Mouse (Mus musculus): ENCODE results near the gene Peak1.

Peak1 gene

GRCm38 (mm10) chr9:56180118-56180781 is 237.6 kb downstream of the Peak1 start:
- DNase-seq: no peak

DNA sequence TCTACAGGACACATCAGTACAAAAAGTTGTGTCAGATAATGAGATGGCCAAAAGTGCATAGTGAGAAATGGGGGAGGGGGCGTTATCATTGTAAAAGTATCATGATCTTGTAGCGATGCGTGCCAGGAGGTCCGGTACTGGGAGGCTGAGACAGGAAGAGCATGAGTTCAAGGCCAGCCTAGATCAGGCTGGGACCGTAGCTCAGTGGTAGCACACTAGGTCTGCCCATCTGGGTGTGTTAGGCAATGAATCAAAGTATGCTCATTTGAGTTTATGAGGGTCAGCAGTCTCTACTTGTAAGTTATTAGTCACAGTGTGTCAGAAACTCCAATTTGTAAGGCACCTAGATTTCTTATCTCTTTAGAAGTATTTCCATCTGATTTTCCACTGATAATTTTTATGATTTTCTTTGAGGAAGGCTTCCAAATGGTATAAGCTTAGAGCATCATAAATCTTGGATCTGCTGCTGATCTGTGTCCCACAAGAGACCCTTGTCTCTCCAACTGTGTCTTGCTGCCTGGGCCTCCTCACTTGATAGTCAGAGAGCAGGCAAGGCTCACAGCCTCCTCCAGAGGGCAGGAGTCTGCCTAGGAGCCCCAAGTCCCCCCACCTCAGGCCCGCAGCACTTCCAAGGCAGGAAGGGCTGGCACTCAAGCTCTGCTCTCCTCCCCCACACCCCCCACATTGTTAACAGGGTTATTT is 238.3 kb downstream of the Peak1 start:
- DNase-seq: peak; percentile 26

- DNase-seq: no peak
These were observed 240.5 kb downstream of the Peak1 start for GRCm38 (mm10) chr9:56177354-56177753.

- DNase-seq: no peak
These were observed 242.6 kb downstream of the Peak1 start for GRCm38 (mm10) chr9:56175316-56175715.

GRCm38 (mm10) chr9:56167690-56168089 is 250.2 kb downstream of the Peak1 start:
- no peak for DNase-seq

DNA sequence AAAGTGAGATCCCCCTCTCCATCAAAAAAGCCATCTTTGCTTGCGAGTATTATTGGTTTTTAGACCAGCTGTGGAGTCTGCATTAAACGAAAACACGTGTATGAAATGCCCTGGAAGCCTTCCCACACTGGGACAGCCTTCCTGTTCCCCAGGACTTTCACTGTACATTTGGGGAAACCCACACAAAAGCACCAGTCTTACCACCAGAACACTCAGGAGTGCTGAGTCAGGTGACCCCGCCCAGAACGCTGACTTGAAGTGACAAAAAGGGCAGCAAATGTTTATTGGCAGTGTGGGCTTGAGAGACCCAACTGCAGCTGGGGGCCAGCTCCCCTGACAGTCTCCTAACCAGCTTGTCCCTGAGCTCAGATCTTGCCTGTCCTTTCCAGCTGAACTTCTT is 251.7 kb downstream of the Peak1 start:
- DNase-seq: no peak

DNA sequence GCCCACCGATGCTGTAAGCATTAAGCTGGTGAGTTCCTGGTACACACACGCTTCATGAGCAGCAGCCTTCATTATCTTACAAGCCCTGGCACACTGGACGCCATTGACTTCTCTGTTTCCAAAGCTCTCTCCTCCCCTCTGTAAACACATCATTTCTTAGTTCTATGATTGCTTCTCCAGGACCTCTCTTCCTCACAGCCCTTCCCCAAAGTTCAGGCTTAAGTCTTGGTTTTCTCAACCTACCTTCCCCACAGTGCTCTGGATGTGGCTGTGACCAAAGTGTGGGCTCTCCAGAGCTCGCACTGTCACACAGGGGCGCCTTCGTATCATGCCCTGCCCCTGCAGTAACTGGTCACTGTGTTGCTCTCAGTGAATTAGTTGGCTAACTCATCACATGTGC is 252.5 kb downstream of the Peak1 start, which contains the start of gene Tspan3:
Gene Tspan3 (minus strand): TSS at position 101 of the 400 bp plus-strand sequence.
- no peak for DNase-seq

DNA sequence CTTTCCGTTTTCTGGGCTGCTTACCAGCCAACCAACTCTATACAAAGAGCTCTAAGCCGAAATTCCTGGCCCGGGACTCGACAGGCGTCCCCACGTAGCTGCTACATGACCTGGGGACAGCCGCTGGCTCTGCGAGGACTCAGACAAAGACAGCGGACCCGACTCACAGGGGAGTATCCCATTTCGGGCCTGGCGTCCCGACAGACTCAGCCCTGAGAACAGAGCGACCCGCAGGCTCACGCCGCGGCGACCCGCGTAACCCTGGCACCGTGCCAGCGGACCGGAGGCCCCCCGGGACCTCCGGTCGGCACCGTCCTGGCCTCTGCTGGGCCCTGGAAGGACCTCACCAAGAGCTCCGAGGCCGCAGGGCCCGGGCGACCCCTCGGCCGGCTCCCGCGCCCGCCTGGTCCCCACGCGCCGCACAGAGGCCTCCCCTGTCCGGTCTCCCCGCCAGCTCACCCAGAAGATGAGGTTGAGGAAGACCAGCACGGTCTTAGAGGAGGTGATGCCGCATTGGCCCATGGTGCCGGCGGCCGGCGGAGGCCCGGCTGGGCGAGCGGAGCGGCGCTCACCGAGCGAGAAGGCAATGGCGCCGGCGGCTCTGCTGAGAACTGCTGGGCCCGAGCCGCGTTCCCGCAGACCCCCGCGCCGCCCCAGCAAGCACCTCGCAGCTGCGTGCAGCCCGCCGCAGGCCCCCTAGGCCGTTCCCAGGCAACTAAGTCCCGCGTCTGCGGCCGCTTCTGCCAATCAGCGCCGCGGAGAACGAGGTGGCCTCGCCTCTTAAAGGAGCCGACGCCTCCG is 257.3 kb downstream of the Peak1 start:
- DNase-seq: peak; percentile 92

DNA sequence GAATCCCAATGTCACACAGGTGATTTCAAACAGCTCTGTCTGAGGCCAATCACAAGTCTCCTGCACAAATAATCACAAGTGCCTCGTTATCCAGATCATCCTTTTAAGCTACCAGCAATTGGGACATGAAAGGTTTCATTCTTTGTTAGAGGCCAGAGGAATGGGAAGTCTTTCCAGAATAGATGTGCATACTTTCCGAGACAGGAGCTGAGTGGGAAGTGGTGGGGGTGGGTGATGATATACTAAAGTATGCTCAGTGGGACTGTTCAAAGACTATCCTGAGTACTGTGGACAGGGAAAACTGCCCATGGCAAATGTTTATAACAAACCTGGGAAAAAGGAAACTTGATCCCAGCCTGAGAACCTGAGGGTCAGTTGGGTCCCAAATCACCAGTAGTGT is 258.4 kb downstream of the Peak1 start:
- DNase-seq: no peak

DNA sequence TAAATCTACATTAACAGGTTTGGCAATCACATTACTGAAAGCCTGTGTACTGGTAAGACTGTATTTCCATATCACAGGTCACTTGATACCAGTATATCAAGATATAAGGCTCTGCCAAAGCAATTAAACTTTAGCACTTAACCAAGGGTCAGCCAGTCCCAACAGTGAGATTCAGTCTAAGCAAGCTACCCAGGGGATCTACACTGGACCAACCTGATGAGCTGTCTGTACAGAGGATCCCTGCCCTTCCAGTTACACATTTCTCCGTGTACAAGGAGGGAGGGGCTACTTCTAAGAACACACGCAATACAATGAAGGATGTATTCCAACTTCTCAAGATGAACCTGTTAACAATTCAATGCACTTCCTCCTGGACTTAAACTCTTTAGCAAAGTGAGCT is 259.8 kb downstream of the Peak1 start:
- DNase-seq: no peak

DNA sequence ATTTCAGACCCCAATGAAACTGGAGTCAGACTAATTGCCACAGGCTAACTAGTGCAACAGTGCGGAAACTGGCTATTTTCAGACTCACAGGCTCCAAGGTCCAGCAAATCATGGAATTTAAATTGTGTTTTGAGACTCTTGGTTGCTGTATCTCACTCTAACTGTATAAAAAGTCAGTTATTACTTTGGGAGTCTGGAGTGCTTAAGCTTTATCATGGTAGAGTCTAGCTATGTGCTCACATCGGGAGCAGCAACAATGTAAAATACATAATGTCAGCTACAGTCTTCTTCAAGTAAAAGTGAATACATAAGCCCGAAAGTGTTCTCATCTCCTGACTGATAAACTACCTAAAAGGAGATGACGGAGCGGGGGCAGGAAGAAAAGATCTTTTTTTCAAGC is 263.3 kb downstream of the Peak1 start:
- no peak for DNase-seq

- no peak for DNase-seq
These were observed 265.3 kb downstream of the Peak1 start for GRCm38 (mm10) chr9:56152482-56153007.

DNA sequence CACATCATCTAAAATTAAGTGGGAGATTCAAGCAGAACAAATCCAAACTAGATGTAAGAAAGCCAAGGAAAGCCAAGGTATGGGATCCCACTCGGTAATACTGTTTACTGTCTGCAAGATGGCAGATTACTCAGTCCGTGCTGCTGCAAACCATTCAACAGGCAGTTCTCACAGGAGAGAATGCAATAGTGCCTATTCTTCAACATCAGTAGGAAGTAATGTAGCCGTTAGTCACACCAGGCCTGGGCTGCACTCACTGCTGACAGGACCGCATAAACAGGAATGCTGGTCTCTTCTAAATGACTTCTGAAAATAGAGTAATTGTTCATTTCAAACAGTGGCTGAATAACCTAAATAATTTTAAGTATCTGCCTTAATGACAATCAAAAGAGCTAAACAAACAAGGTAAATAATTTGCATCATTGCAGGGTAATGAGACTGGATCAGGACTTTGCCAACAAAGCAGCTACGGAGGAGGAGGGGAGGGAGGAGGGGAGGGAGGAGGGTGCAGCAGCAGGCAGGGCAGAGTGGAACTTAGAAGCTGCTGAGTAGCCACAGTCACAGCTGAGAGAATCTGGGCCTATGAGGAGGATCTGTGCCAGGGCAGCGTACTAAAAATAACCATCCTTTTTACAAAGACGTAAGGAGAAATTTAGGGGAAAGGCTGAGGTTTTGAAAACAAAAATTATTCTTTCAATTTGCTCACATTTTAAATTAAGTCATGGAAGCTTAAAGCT is 266.0 kb downstream of the Peak1 start:
- DNase-seq: no peak
